In genomic region chr7:142316558-142316957, GRCm38 (mm10) we compare ENCODE assay signal across 1 mouse cellular context.
TF ChIP-seq lines count a peak whose summit lies in the region.

No protein-coding gene starts in this region.

TF ChIP-seq in ES-E14, 5 proteins besides CTCF, POLR2A, EP300 and RAD21 (continued from another document):
- TF ChIP-seq ZC3H11A (IDR thresholded peaks at IDR 0.05; ENCODE audit: borderline replicate concordance, low read depth, low read length) (peak; percentile 66), HCFC1 (IDR thresholded peaks at IDR 0.05; ENCODE audit: borderline replicate concordance, insufficient read depth, low read length) (no peak)
